Mouse (Mus musculus) limb, embryonic 11.5 days (tissue): ENCODE data around the gene Fgd3. TPM values are rescaled to one million over a fixed set of nuclear protein-coding genes. Genes with fewer than 3 reads are reported as not detected.

Experiments used
- ATAC-seq: fragments of 200-750 bp; cut with Nextera tagmentation; 2 replicates; pipeline ENCODE4 v1.8.0; 2017; ENCODE audit warnings: low read depth; ENCODE audit not compliant: insufficient number of reproducible peaks, low FRiP score, low TSS enrichment
- DNase-seq: peaks from one replicate; pipeline ENCODE4 v3.0.0-alpha.2; 2015; ENCODE audit warnings: low spot score
- H3K27ac ChIP-seq: fragments of 300-500 bp; sonication (generic); replicated peaks from 2 replicates; pipeline ENCODE4 v1.5.1; 2014; ENCODE audit warnings: low read depth, mild to moderate bottlenecking, low read length
- H3K27me3 ChIP-seq: fragments of 300-500 bp; sonication (generic); 2 replicates; pipeline ENCODE4 v1.6.1; 2014; ENCODE audit warnings: mild to moderate bottlenecking, low read length, mixed read lengths; ENCODE audit not compliant: control insufficient read depth, insufficient read depth
- H3K36me3 ChIP-seq: fragments of 300-500 bp; sonication (generic); 2 replicates; pipeline ENCODE4 v1.6.1; 2014; ENCODE audit warnings: mild to moderate bottlenecking, low read length, moderate library complexity, mixed read lengths; ENCODE audit not compliant: control insufficient read depth, insufficient read depth
- H3K4me1 ChIP-seq: fragments of 300-500 bp; sonication (generic); 2 replicates; pipeline ENCODE4 v1.6.1; 2014; ENCODE audit warnings: low read length, mixed read lengths; ENCODE audit not compliant: control insufficient read depth, insufficient read depth
- H3K4me2 ChIP-seq: fragments of 300-500 bp; sonication (generic); 2 replicates; pipeline ENCODE4 v1.6.1; 2014; ENCODE audit warnings: low read depth, mild to moderate bottlenecking, moderate library complexity; ENCODE audit not compliant: severe bottlenecking
- H3K4me3 ChIP-seq: fragments of 300-500 bp; sonication (generic); 2 replicates; pipeline ENCODE4 v1.5.1; 2014; ENCODE audit warnings: low read depth, low read length
- H3K9ac ChIP-seq: fragments of 300-500 bp; sonication (generic); 2 replicates; pipeline ENCODE4 v1.6.1; 2014; ENCODE audit warnings: mild to moderate bottlenecking, low read length
- H3K9me3 ChIP-seq: fragments of 300-500 bp; sonication (generic); 2 replicates; pipeline ENCODE4 v1.6.1; 2016; ENCODE audit warnings: low read length; ENCODE audit not compliant: control insufficient read depth
- WGBS: fragments of 180-500 bp; shearing (Covaris S2); extraction: QIAGEN DNeasy Blood & Tissue Kit; methylation state at CpG from one replicate; pipeline ENCODE4 v1.1.7; 2014; 5-methylcytosine and 5-hydroxymethylcytosine counted together
- polyA plus RNA-seq: library from polyadenylated mRNA; unstranded; fragments of >200 nt; fragmentation: Nextera tagmentation; extraction: Ambion mirVana; gene quantifications from 2 replicates; pipeline ENCODE4 v1.2.1, GENCODE M21; 2014

Gene Fgd3
- polyA plus RNA-seq, 1 experiment from 2014 or later: 0.37 TPM

DNA sequence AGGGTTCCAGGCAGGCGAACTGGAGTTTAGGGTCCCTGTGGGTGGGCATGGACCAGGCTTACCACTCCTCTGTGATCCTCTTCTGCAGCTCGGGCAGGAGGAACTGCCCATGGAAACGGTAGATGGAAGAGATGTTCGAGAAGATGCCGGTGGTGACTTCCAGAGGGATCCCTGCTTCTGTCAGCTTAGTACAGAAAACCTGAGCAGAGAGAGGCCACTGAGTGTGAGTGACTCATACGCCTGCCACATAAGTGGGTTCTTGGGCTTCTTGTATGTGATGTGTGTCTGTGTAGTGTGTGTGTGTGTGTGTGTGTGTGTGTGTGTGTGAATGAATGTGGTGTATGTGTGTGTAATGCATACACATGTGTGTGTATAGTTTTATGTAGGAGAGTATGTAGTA lies 32.9 kb downstream of the Fgd3 start:
- no peak for ATAC-seq
- H3K27ac ChIP-seq: no peak overlapping the region
- no peaks in the 10 kb centered on the region for H3K36me3 ChIP-seq
- H3K9me3 ChIP-seq: no peaks in the 10 kb centered on the region
- H3K9ac ChIP-seq: no peak overlapping the region
- no peak overlapping the region for H3K4me2 ChIP-seq
- no peak overlapping the region for H3K4me3 ChIP-seq
- no peak for DNase-seq
- H3K27me3 ChIP-seq: no peaks in the 10 kb centered on the region
- WGBS: 88% methylated on average over 6 of the region's 6 CpGs
- H3K4me1 ChIP-seq: no peaks in the 10 kb centered on the region

GRCm38 (mm10) chr13:49286750-49287149 lies 33.4 kb downstream of the Fgd3 start:
- no peak overlapping the region for H3K27ac ChIP-seq
- no peak overlapping the region for H3K4me2 ChIP-seq
- H3K27me3 ChIP-seq: no peaks in the 10 kb centered on the region
- H3K4me3 ChIP-seq: no peak overlapping the region
- no peak overlapping the region for H3K9ac ChIP-seq
- ATAC-seq: no peak
- H3K36me3 ChIP-seq: no peaks in the 10 kb centered on the region
- WGBS: 84% methylated on average over 3 of the region's 3 CpGs
- H3K9me3 ChIP-seq: no peaks in the 10 kb centered on the region
- DNase-seq: no peak
- H3K4me1 ChIP-seq: no peaks in the 10 kb centered on the region

- 81% methylated on average over 9 of the region's 9 CpGs for WGBS
- ATAC-seq (no peak), DNase-seq (no peak)
- Histone ChIP-seq H3K4me1 (no peaks in the 10 kb centered on the region), H3K4me3 (no peak overlapping the region), H3K4me2 (no peak overlapping the region), H3K27me3 (no peaks in the 10 kb centered on the region), H3K36me3 (no peaks in the 10 kb centered on the region), H3K9ac (no peak overlapping the region), H3K9me3 (no peaks in the 10 kb centered on the region), H3K27ac (no peak overlapping the region)
Measured at GRCm38 (mm10) chr13:49283686-49284085, 36.4 kb downstream of the Fgd3 start.

DNA sequence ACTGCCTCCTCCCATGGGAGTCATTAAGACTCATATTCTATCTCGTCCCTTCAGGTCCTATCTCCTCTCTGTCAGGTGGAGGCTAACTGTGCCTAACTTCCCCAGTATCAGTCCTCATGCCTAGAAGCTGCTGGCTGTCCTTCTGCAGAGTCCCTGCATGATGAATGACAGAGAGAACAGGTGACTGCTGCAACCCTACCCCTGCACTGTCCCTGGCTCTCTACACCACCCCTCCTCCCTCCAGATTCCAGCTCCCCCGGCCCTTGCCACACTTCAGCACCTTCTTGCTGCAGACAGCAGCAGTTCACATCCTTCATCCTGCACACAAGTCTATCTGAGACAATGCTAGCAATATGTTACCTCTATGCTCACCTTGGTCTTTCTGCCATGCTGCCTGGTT lies 37.9 kb downstream of the Fgd3 start:
- Histone ChIP-seq H3K4me3 (no peak overlapping the region), H3K4me1 (no peaks in the 10 kb centered on the region), H3K36me3 (no peaks in the 10 kb centered on the region), H3K27ac (no peak overlapping the region), H3K9ac (no peak overlapping the region), H3K27me3 (no peaks in the 10 kb centered on the region), H3K4me2 (no peak overlapping the region), H3K9me3 (no peaks in the 10 kb centered on the region)
- 43% methylated on average over 2 of the region's 2 CpGs for WGBS
- no peak for ATAC-seq
- DNase-seq: no peak

- no peaks in the 10 kb centered on the region for H3K9me3 ChIP-seq
- no peak for DNase-seq
- no peak overlapping the region for H3K4me3 ChIP-seq
- no peak overlapping the region for H3K27ac ChIP-seq
- ATAC-seq: no peak
- H3K36me3 ChIP-seq: no peaks in the 10 kb centered on the region
- H3K27me3 ChIP-seq: no peaks in the 10 kb centered on the region
- H3K4me2 ChIP-seq: no peak overlapping the region
- H3K4me1 ChIP-seq: no peaks in the 10 kb centered on the region
- WGBS: 60% methylated on average over 5 of the region's 5 CpGs
- no peak overlapping the region for H3K9ac ChIP-seq
Measured at GRCm38 (mm10) chr13:49271831-49272765, 48.0 kb downstream of the Fgd3 start.

- DNase-seq (no peak), ATAC-seq (no peak)
- Histone ChIP-seq H3K4me3 (no peak overlapping the region), H3K36me3 (no peaks in the 10 kb centered on the region), H3K4me1 (no peaks in the 10 kb centered on the region), H3K27me3 (no peaks in the 10 kb centered on the region), H3K27ac (no peak overlapping the region), H3K4me2 (no peak overlapping the region), H3K9ac (no peak overlapping the region), H3K9me3 (no peaks in the 10 kb centered on the region)
- WGBS: 89% methylated on average over 8 of the region's 8 CpGs
Measured at GRCm38 (mm10) chr13:49270500-49270899, 49.6 kb downstream of the Fgd3 start.

DNA sequence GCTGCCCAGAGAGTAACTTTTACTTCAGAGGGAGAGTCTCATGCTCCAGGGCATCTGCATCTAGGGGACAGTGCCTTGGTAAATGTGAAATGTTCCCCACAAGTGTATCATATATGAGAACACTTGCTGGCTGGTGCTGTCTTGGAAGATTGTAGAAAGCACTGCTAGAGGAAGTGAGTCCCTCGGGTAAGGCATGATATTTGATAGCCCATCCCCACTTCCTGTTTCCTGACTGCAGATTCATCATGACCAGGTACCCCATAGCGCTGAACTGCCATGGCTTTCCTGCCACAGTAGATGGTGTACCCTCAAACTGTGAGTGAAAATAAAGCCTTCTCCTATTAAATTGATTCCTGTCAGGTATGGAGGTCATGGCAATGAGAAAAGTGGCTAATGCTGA lies 52.5 kb downstream of the Fgd3 start:
- Histone ChIP-seq H3K9ac (no peak overlapping the region), H3K36me3 (no peaks in the 10 kb centered on the region), H3K4me1 (no peaks in the 10 kb centered on the region), H3K4me3 (no peak overlapping the region), H3K27ac (no peak overlapping the region), H3K27me3 (no peaks in the 10 kb centered on the region), H3K4me2 (no peak overlapping the region), H3K9me3 (no peaks in the 10 kb centered on the region)
- ATAC-seq (no peak), DNase-seq (no peak)
- WGBS: 56% methylated on average over 2 of the region's 2 CpGs

GRCm38 (mm10) chr13:49260036-49260722 lies 59.9 kb downstream of the Fgd3 start:
- H3K4me1 ChIP-seq: no peaks in the 10 kb centered on the region
- no peak for DNase-seq
- 71% methylated on average over 15 of the region's 15 CpGs for WGBS
- H3K4me2 ChIP-seq: no peak overlapping the region
- H3K27ac ChIP-seq: no peak overlapping the region
- H3K4me3 ChIP-seq: no peak overlapping the region
- H3K36me3 ChIP-seq: no peaks in the 10 kb centered on the region
- H3K9ac ChIP-seq: no peak overlapping the region
- H3K27me3 ChIP-seq: no peaks in the 10 kb centered on the region
- ATAC-seq: no peak
- H3K9me3 ChIP-seq: no peaks in the 10 kb centered on the region
